Mouse (Mus musculus): ENCODE measurements at regions not wholly inside any gene's neighbourhood (a gene's known extent, or its start where the extent isn't known, plus 50 kb on each side); places are given as distances from the start of the nearest gene placed in this dataset.
A peak's percentile ranks its signal among the peaks of the same experiment; 100 is the strongest.

- peak; percentile 43 to 73 for DNase-seq (ENCODE audit: low spot score in 2 of 2)
Measured at GRCm38 (mm10) chr3:37976566-37976965, 252.3 kb upstream of the Gm5148 start.

GRCm38 (mm10) chr3:37975194-37975756 lies 251.0 kb upstream of the Gm5148 start:
- no peak for DNase-seq (ENCODE audit: low spot score in 2 of 2)

GRCm38 (mm10) chr3:37972931-37973330 lies 248.6 kb upstream of the Gm5148 start:
- no peak for DNase-seq (ENCODE audit: low spot score in 2 of 2)

- no peak for DNase-seq (ENCODE audit: low spot score in 2 of 2)
Measured at GRCm38 (mm10) chr3:37971240-37971639, 246.9 kb upstream of the Gm5148 start.

GRCm38 (mm10) chr3:37968654-37969053 lies 244.4 kb upstream of the Gm5148 start:
- no peak for DNase-seq (ENCODE audit: low spot score in 2 of 2)

- no peak for DNase-seq (ENCODE audit: low spot score in 2 of 2)
Measured at GRCm38 (mm10) chr3:37965221-37965620, 240.9 kb upstream of the Gm5148 start.

GRCm38 (mm10) chr3:37964083-37964482 lies 239.8 kb upstream of the Gm5148 start:
- no peak for DNase-seq (ENCODE audit: low spot score in 2 of 2)

- DNase-seq (ENCODE audit: low spot score in 2 of 2), result no peak
Measured at GRCm38 (mm10) chr3:37962811-37963210, 238.5 kb upstream of the Gm5148 start.

GRCm38 (mm10) chr3:37962043-37962810 lies 237.9 kb upstream of the Gm5148 start:
- no peak for DNase-seq (ENCODE audit: low spot score in 2 of 2)

GRCm38 (mm10) chr3:37958361-37958978 lies 234.2 kb upstream of the Gm5148 start:
- no peak for DNase-seq (ENCODE audit: low spot score in 2 of 2)

GRCm38 (mm10) chr3:37956543-37956942 lies 232.3 kb upstream of the Gm5148 start:
- no peak for DNase-seq (ENCODE audit: low spot score in 2 of 2)

- peak in 1 of 2 experiments; percentile 38 for DNase-seq (ENCODE audit: low spot score in 2 of 2)
Measured at GRCm38 (mm10) chr3:37952891-37953290, 228.6 kb upstream of the Gm5148 start.

- DNase-seq (ENCODE audit: low spot score in 2 of 2), result no peak
Measured at GRCm38 (mm10) chr3:37952251-37952650, 228.0 kb upstream of the Gm5148 start.

GRCm38 (mm10) chr3:37943661-37944060 lies 219.4 kb upstream of the Gm5148 start:
- no peak for DNase-seq (ENCODE audit: low spot score in 2 of 2)

GRCm38 (mm10) chr3:37940016-37940415 lies 215.7 kb upstream of the Gm5148 start:
- DNase-seq (ENCODE audit: low spot score in 2 of 2), result no peak

GRCm38 (mm10) chr3:37938870-37939269 lies 214.6 kb upstream of the Gm5148 start:
- DNase-seq (ENCODE audit: low spot score in 2 of 2), result no peak

GRCm38 (mm10) chr3:37938284-37938596 lies 213.9 kb upstream of the Gm5148 start:
- no peak for DNase-seq (ENCODE audit: low spot score in 2 of 2)

GRCm38 (mm10) chr3:37937381-37938283 lies 213.3 kb upstream of the Gm5148 start:
- no peak for DNase-seq (ENCODE audit: low spot score in 2 of 2)

- no peak for DNase-seq (ENCODE audit: low spot score in 2 of 2)
Measured at GRCm38 (mm10) chr3:37936251-37936931, 212.1 kb upstream of the Gm5148 start.

GRCm38 (mm10) chr3:37934905-37935708 lies 210.8 kb upstream of the Gm5148 start:
- no peak for DNase-seq (ENCODE audit: low spot score in 2 of 2)

GRCm38 (mm10) chr3:37934236-37934635 lies 209.9 kb upstream of the Gm5148 start:
- no peak for DNase-seq (ENCODE audit: low spot score in 2 of 2)
